Mouse (Mus musculus) neural tube, embryonic 10.5 days (tissue): ENCODE measurements around the gene Dner.
A peak's percentile ranks its signal among the peaks of the same experiment; 100 is the strongest.

ENCODE experiments used
- DNase-seq: peaks from one replicate; pipeline ENCODE4 v3.0.0-alpha.2; 2017; ENCODE audit warnings: low spot score; ENCODE audit errors: extremely low spot score

Gene Dner

GRCm38 (mm10) chr1:84695517-84696411, at the start of gene Dner:
Dner (minus strand) TSS chr1:84696221.
- DNase-seq: peak; percentile 86

GRCm38 (mm10) chr1:84742156-84742555, 46.1 kb upstream of the Dner start:
- no peak for DNase-seq

GRCm38 (mm10) chr1:84740080-84740479, 44.1 kb upstream of the Dner start:
- DNase-seq: no peak

- DNase-seq: no peak
Measured at GRCm38 (mm10) chr1:84737097-84737496, 41.1 kb upstream of the Dner start.

GRCm38 (mm10) chr1:84733799-84734198, 37.8 kb upstream of the Dner start:
- no peak for DNase-seq

- no peak for DNase-seq
Measured at GRCm38 (mm10) chr1:84731763-84732162, 35.7 kb upstream of the Dner start.

GRCm38 (mm10) chr1:84722841-84723240, 26.8 kb upstream of the Dner start:
- no peak for DNase-seq

GRCm38 (mm10) chr1:84722371-84722770, 26.4 kb upstream of the Dner start:
- DNase-seq: no peak

GRCm38 (mm10) chr1:84721942-84722341, 25.9 kb upstream of the Dner start:
- no peak for DNase-seq

- DNase-seq: peak; percentile 18
Measured at GRCm38 (mm10) chr1:84709810-84710785, 14.1 kb upstream of the Dner start.

- no peak for DNase-seq
Measured at GRCm38 (mm10) chr1:84709406-84709805, 13.4 kb upstream of the Dner start.

GRCm38 (mm10) chr1:84700254-84700653, 4.2 kb upstream of the Dner start:
- no peak for DNase-seq

GRCm38 (mm10) chr1:84697136-84697535, 1.1 kb upstream of the Dner start:
- DNase-seq: peak; percentile 63

GRCm38 (mm10) chr1:84694688-84695474, 1.1 kb downstream of the Dner start:
- DNase-seq: peak; percentile 25

GRCm38 (mm10) chr1:84677910-84678309, 18.1 kb downstream of the Dner start:
- DNase-seq: no peak

- DNase-seq: no peak
Measured at GRCm38 (mm10) chr1:84668100-84668846, 27.7 kb downstream of the Dner start.

GRCm38 (mm10) chr1:84667660-84668059, 28.4 kb downstream of the Dner start:
- no peak for DNase-seq

GRCm38 (mm10) chr1:84664377-84665118, 31.5 kb downstream of the Dner start:
- DNase-seq: no peak

- no peak for DNase-seq
Measured at GRCm38 (mm10) chr1:84646781-84647180, 49.2 kb downstream of the Dner start.

GRCm38 (mm10) chr1:84640463-84640862, 55.6 kb downstream of the Dner start:
- no peak for DNase-seq
